Mouse (Mus musculus) forebrain, embryonic 12.5 days (tissue): ENCODE results near the gene Uba52. TPM values are rescaled to one million over a fixed set of nuclear protein-coding genes. Genes with fewer than 3 reads are reported as not detected.

Experiments
- ATAC-seq: fragments of 200-750 bp; cut with Nextera tagmentation; 2 replicates; pipeline ENCODE4 v1.8.0; 2017; ENCODE audit warnings: moderate TSS enrichment; ENCODE audit not compliant: low FRiP score
- H3K27ac ChIP-seq: fragments of 300-500 bp; sonication (generic); 2 replicates; pipeline ENCODE4 v1.5.1; 2016; ENCODE audit warnings: mild to moderate bottlenecking
- H3K27me3 ChIP-seq: fragments of 300-500 bp; sonication (generic); 2 replicates; pipeline ENCODE4 v1.6.1; 2016; ENCODE audit warnings: mild to moderate bottlenecking
- H3K36me3 ChIP-seq: fragments of 300-500 bp; sonication (generic); replicated peaks from 2 replicates; pipeline ENCODE4 v1.6.1; 2016; ENCODE audit warnings: mild to moderate bottlenecking
- H3K4me1 ChIP-seq: fragments of 300-500 bp; sonication (generic); 2 replicates; pipeline ENCODE4 v1.6.1; 2016
- H3K4me2 ChIP-seq: fragments of 300-500 bp; sonication (generic); 2 replicates; pipeline ENCODE4 v1.6.1; 2016; ENCODE audit warnings: mild to moderate bottlenecking, moderate library complexity
- H3K4me3 ChIP-seq: fragments of 300-500 bp; sonication (generic); replicated peaks from 2 replicates; pipeline ENCODE4 v1.5.1; 2016; ENCODE audit warnings: mild to moderate bottlenecking
- H3K9ac ChIP-seq: fragments of 300-500 bp; sonication (generic); 2 replicates; pipeline ENCODE4 v1.6.1; 2016; ENCODE audit warnings: mild to moderate bottlenecking
- H3K9me3 ChIP-seq: fragments of 300-500 bp; sonication (generic); 2 replicates; pipeline ENCODE4 v1.6.1; 2016
- WGBS: fragments of 180-500 bp; shearing (Covaris S2); methylation state at CpG from one replicate; pipeline ENCODE4 v1.1.7; 2016; 5-methylcytosine and 5-hydroxymethylcytosine counted together
- polyA plus RNA-seq: library from polyadenylated mRNA; unstranded; fragments of >200 nt; fragmentation: Nextera tagmentation; extraction: Ambion mirVana; gene quantifications from 2 replicates; pipeline ENCODE4 v1.2.1, GENCODE M21; 2016

Gene Uba52
- polyA plus RNA-seq, result 692 and 734 TPM in 2 replicates

DNA sequence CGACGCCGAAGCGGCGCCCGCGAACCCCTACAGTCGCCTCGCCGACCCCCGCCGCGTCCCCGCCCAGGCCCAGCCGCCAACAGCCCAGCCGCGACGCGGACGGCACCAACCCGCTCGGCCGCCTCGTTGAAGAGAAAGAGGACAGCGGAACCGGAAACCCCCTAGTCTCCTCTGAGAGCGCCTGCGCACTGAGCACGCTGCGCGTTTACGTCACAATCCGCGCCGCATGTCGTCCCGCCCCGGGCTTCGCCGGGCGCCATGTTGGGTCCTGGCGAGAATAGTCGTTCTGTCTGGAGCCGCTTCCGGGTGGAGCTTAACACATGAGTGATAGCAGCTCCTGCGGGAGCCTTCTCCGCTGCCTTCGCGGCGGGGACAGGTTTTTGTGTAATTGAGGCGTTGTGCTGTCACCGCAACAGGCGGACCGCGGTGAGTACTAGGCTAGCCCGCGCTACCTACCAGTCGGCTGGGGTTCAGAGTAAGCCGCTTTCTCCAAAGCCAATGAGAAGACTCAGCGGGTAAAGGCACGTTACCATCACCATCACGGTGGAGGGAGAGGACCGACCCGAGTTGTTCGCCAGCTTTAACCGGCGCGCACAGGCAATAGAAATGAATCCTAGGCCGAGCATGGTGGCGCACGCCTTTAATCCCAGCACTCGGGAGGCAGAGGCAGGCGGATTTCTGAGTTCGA lies at the start of gene Uba52:
Gene Uba52, minus strand, starts transcription at position 574 of the 688 bp plus-strand sequence.
- WGBS, result under 1% methylated on average over 74 of the region's 74 CpGs
- peak; percentile 86 for ATAC-seq
- H3K27me3 ChIP-seq, result no peaks in the 10 kb centered on the region
- H3K36me3 ChIP-seq, result peaks cover 44% of the 10 kb centered on the region
- no peaks in the 10 kb centered on the region for H3K9me3 ChIP-seq
- peaks cover 32% of the 10 kb centered on the region for H3K4me1 ChIP-seq
- peak within 1 kb of the TSS; percentile 98 for H3K9ac ChIP-seq
- H3K4me2 ChIP-seq, result peak within 1 kb of the TSS; percentile 97
- H3K4me3 ChIP-seq, result peak within 1 kb of the TSS; percentile 99
- H3K27ac ChIP-seq, result peak within 1 kb of the TSS; percentile 97

DNA sequence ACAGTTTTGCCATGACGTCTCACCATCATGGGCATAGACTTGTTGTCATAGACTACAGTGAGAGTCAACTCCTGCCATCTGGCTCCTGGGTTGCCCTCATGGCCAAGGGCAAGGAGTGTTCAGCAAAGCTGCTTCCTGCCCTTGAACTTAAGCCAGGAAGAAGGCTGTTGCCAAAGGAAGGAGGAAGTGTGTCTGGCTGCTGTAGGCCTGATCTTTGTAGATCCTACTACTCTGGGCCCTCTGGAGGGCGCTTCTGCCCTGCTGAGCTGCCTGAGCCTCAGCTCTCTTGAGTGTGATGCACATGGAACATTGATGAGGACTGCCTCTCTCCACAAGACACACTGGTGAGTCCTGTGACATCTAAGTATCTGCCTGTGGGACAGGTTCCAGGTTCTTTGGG lies 49.5 kb upstream of the Uba52 start:
- no peak overlapping the region for H3K4me3 ChIP-seq
- ATAC-seq, result no peak
- H3K27me3 ChIP-seq, result no peaks in the 10 kb centered on the region
- no peak overlapping the region for H3K27ac ChIP-seq
- WGBS, result 89% methylated on average over 2 of the region's 2 CpGs
- H3K9me3 ChIP-seq, result no peaks in the 10 kb centered on the region
- no peak overlapping the region for H3K4me2 ChIP-seq
- no peak overlapping the region for H3K9ac ChIP-seq
- no peaks in the 10 kb centered on the region for H3K36me3 ChIP-seq
- H3K4me1 ChIP-seq, result peaks cover 6% of the 10 kb centered on the region; the same call in 1 of the 2 replicates

DNA sequence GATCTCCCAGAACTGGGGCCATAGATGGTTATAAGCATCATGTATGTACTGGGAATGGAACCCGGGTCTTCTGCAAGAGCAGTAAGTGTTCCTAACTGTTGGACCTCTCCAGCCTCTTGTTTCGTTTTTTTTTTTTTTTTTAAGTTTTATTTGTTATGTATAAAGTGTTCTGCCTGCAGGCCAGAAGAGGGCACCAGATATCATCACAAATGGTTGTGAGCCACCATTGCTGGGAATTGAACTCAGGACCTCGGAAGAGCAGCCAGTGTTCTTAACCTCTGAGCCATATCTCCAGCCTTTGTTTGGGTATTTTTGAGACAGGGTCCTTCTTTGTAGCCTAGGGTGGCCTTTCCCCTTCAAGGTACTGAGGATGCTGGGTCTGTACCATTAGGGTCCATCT lies 48.4 kb upstream of the Uba52 start:
- Histone ChIP-seq H3K27me3 (no peaks in the 10 kb centered on the region), H3K4me1 (peaks cover 6% of the 10 kb centered on the region; the same call in 1 of the 2 replicates)

DNA sequence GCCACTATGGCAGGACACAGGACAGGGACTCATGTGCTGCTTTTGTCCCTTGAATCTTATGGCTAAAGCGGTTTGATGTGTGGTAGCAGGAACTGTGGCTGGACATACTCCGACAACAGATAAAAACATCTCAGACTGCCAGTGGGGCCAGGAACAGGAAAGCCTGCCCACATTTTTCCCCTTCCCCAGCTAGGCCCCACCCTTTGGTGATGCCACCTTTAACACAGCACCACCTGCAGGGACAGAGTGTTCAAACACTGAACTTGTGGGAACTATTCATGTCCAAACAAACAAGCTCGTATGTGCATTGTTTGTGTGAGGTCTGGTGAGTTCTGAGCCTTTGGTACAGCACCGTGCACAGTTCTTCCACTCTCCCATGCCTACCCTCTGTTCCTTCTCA lies 47.7 kb upstream of the Uba52 start:
- H3K9me3 ChIP-seq, result no peaks in the 10 kb centered on the region
- H3K36me3 ChIP-seq, result no peaks in the 10 kb centered on the region
- H3K4me3 ChIP-seq, result no peak overlapping the region
- no peak overlapping the region for H3K27ac ChIP-seq
- 73% methylated on average over 4 of the region's 4 CpGs for WGBS
- no peak overlapping the region for H3K9ac ChIP-seq
- H3K27me3 ChIP-seq, result no peaks in the 10 kb centered on the region
- H3K4me1 ChIP-seq, result peaks cover 8% of the 10 kb centered on the region; the same call in 1 of the 2 replicates
- H3K4me2 ChIP-seq, result no peak overlapping the region
- ATAC-seq, result no peak

More for the DNA sequence above, 48.4 kb upstream of the Uba52 start:
- 78% methylated on average over 3 of the region's 3 CpGs for WGBS
- no peak overlapping the region for H3K9ac ChIP-seq
- H3K9me3 ChIP-seq, result no peaks in the 10 kb centered on the region
- no peak for ATAC-seq
- no peak overlapping the region for H3K4me2 ChIP-seq
- H3K36me3 ChIP-seq, result no peaks in the 10 kb centered on the region
- no peak overlapping the region for H3K4me3 ChIP-seq
- no peak overlapping the region for H3K27ac ChIP-seq

DNA sequence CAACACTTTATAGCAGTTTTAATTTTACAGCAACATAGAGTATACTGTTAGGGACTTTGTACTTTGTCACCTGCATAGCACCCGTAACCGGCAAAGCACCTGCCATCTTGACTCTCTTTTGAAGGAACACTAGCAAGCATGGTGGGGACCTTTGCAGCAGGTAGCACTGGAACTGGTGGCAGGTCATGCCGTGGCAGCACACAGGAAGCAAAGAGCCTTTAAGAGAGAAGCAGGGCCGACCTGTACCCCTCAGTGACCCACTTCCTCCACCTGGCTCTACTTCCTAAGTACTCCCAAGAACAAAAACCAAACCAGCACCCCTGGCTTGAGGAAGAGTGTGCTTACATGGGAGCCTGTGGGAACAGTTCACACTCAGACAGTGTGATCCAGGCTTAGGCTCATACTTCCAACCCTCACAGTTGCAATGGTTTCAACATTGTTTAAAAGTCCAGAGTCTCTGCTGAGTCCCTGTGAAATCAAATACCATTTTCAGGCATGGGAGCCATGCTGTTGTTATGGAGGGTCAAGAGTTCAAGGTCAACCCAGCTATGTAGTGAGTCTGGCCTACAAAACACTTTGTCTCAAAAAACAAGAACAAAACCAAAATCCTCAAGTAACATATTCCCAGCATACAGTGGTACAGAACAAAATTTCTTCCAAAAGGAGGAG lies 44.6 kb upstream of the Uba52 start:
- H3K27me3 ChIP-seq, result no peaks in the 10 kb centered on the region

DNA sequence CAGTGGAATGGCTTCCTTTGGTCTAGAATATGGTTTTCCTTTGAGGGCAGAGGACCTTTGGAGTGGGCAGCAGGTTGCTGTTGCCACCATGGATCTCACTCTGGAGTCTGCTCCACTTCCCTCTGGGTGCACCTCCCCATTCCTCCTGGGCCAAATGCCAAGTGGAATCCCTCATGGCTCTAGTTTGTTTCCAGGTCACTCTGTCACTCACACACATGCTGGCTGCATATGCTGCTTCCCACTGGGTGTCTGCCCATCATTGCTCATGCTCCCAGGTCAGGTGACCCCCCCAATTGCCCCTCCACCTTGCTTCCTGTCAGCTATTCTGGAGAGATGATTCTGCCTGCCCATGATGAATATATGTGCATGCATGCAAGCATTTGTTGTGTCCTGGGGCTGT lies 43.1 kb upstream of the Uba52 start:
- no peak overlapping the region for H3K27ac ChIP-seq
- H3K4me3 ChIP-seq, result no peak overlapping the region
- H3K4me1 ChIP-seq, result 0 out of 2 replicates have a peak, but pooled peaks cover 4% of the 10 kb centered on the region
- no peak overlapping the region for H3K4me2 ChIP-seq
- no peak for ATAC-seq
- H3K27me3 ChIP-seq, result no peaks in the 10 kb centered on the region
- no peaks in the 10 kb centered on the region for H3K36me3 ChIP-seq
- no peak overlapping the region for H3K9ac ChIP-seq
- H3K9me3 ChIP-seq, result no peaks in the 10 kb centered on the region

More for the DNA sequence above, 44.6 kb upstream of the Uba52 start:
- no peak for ATAC-seq
- H3K9ac ChIP-seq, result no peak overlapping the region
- H3K4me3 ChIP-seq, result no peak overlapping the region
- H3K4me1 ChIP-seq, result 0 out of 2 replicates have a peak, but pooled peaks cover 6% of the 10 kb centered on the region
- WGBS, result 97% methylated on average over 4 of the region's 4 CpGs
- H3K27ac ChIP-seq, result no peak overlapping the region
- no peak overlapping the region for H3K4me2 ChIP-seq
- no peaks in the 10 kb centered on the region for H3K9me3 ChIP-seq
- H3K36me3 ChIP-seq, result no peaks in the 10 kb centered on the region

DNA sequence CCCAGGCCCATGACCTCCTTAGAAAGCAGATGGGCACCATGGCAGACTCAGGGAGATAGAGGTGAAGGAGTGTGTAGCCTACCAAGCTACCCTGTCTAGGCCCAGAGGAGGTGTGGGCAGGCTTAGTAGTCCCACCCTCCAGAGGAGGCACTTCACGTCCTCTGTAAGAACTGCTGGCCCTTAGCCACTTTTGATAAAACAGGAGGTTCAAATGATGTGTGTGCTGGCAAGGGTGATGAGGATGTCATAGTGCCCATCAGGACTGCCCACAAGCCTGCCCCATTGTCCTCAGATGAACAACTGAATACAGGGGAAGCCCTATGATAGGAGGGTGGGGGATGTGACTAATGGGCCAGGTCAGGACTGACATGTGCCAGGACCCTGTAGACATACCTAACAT lies 42.2 kb upstream of the Uba52 start:
- no peak overlapping the region for H3K4me3 ChIP-seq
- H3K36me3 ChIP-seq, result no peaks in the 10 kb centered on the region
- H3K27me3 ChIP-seq, result no peaks in the 10 kb centered on the region
- no peak overlapping the region for H3K4me2 ChIP-seq
- H3K9me3 ChIP-seq, result no peaks in the 10 kb centered on the region
- no peak overlapping the region for H3K27ac ChIP-seq
- ATAC-seq, result no peak
- 0 out of 2 replicates have a peak, but pooled peaks cover 4% of the 10 kb centered on the region for H3K4me1 ChIP-seq
- WGBS, result 69% methylated on average over 1 of the region's 1 CpGs
- H3K9ac ChIP-seq, result no peak overlapping the region

DNA sequence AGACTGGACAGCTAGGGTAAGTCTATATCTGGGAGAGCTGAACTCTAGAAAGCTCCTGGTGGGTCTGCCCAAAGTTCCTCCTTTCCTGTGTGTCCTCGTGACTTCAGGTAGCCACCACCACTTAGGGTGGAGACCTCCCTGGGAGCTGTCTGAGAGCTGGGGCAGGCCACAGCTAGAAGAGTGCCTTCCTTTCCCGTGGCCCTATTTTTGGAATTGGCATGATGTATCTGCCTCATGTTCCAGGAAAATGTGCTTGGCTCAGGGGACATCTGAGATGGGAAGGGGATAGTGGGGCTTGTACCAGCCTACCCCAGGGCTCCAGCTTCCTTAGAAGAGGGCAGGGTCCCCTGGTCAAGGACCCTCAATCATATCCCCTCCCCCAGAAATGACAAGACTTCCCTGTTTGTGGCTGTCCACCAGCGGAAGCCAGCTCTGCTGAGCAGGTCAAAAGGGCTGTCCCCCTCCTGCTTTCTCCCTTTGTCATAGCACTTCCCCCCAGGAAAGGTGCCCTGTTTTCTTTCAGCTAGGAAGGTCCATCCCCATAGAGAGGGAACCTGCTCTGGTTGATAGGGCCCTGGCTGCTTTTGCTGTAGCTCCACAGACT lies 41.1 kb upstream of the Uba52 start:
- Histone ChIP-seq H3K9ac (no peak overlapping the region), H3K4me2 (no peak overlapping the region), H3K4me1 (0 out of 2 replicates have a peak, but pooled peaks cover 4% of the 10 kb centered on the region), H3K36me3 (no peaks in the 10 kb centered on the region), H3K4me3 (no peak overlapping the region), H3K27ac (no peak overlapping the region), H3K27me3 (no peaks in the 10 kb centered on the region), H3K9me3 (no peaks in the 10 kb centered on the region)
- WGBS, result 87% methylated on average over 3 of the region's 3 CpGs
- no peak for ATAC-seq

DNA sequence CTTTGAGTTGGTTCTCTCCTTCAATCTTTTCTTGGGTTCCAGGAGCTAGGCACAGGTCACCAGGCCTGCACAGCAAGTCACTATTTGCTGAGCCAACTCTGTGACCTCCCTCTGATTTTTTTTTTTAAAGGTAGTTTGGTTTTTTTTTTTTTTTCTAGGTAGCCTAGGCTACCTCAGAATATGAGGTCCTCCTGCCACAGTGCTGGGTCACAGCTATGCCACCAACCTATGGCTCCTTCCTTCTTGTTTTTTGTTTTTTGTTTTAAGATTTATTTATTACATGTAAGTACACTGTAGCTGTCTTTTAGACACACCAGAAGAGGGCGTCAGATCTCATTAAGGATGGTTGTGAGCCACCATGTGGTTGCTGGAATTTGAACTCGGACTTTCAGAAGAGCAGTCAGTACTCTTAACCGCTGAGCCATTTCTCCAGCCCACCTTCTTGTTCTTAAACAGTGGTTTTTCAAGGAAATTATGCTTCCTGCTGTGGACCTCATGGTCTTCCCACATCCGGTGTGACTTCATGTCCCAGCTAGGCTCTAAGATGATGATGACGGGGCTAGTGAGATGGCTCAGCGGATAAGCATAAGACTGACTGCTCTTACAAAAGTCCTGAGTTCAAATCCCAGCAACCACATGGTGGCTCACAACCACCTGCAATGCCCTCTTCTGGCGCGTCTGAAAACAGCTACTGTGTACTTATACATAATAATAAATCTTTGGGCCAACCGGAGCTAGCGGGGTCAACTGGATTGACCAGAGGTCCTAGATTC lies 39.0 kb upstream of the Uba52 start:
- ATAC-seq, result no peak

DNA sequence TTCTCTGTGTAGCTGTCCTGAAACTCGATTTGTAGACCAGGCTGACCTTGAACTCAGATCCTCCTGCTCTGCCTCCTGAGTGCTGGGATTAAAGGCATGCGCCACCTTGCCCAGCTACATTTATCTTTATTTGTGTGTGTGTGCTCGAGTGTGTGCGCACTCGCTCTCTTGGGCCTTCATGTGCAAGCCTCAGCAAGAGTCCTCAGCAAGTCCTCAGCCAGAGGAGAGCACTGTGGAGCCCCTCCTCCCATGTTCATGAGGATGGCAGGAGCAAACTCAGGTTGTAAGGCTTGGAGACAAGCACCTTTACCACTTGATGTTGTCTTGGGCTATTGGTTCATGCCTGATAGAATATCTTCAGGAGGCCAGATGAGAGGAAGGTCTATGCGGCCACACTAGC lies 37.2 kb upstream of the Uba52 start:
- H3K9ac ChIP-seq, result no peak overlapping the region
- no peak overlapping the region for H3K4me2 ChIP-seq
- H3K9me3 ChIP-seq, result no peaks in the 10 kb centered on the region
- peaks cover 12% of the 10 kb centered on the region for H3K4me1 ChIP-seq
- no peaks in the 10 kb centered on the region for H3K27me3 ChIP-seq
- ATAC-seq, result no peak
- H3K27ac ChIP-seq, result no peak overlapping the region
- no peaks in the 10 kb centered on the region for H3K36me3 ChIP-seq
- no peak overlapping the region for H3K4me3 ChIP-seq
- 94% methylated on average over 6 of the region's 6 CpGs for WGBS

More for the DNA sequence above, 39.0 kb upstream of the Uba52 start:
- Histone ChIP-seq H3K27ac (no peak overlapping the region), H3K36me3 (no peaks in the 10 kb centered on the region), H3K9ac (no peak overlapping the region), H3K4me3 (no peak overlapping the region), H3K9me3 (no peaks in the 10 kb centered on the region), H3K27me3 (no peaks in the 10 kb centered on the region), H3K4me2 (no peak overlapping the region), H3K4me1 (0 out of 2 replicates have a peak, but pooled peaks cover 4% of the 10 kb centered on the region)
- 94% methylated on average over 10 of the region's 10 CpGs for WGBS

DNA sequence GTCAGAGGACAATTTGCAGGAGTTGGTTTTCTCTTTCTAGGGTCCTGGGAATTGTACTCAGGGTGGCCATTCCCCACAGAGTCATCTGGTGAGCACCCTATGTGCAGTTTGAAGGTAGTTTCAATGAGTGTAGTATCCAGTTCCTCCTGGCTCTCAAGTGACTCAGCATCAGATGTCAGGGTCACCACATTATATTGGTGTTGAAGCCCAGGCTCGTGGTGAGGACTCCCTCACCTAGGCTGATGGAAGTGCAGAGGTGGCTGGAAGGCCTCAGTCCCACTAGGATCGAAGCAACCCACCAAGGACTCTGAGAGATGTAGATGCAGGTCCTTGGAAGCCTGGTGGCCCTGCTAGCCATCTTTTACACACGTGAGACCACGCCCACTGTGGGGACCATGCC lies 35.8 kb upstream of the Uba52 start:
- no peak overlapping the region for H3K4me3 ChIP-seq
- peaks cover 17% of the 10 kb centered on the region for H3K4me1 ChIP-seq
- ATAC-seq, result no peak
- no peaks in the 10 kb centered on the region for H3K9me3 ChIP-seq
- no peak overlapping the region for H3K9ac ChIP-seq
- no peak overlapping the region for H3K27ac ChIP-seq
- H3K27me3 ChIP-seq, result no peaks in the 10 kb centered on the region
- WGBS, result 89% methylated on average over 4 of the region's 4 CpGs
- H3K36me3 ChIP-seq, result no peaks in the 10 kb centered on the region
- no peak overlapping the region for H3K4me2 ChIP-seq

DNA sequence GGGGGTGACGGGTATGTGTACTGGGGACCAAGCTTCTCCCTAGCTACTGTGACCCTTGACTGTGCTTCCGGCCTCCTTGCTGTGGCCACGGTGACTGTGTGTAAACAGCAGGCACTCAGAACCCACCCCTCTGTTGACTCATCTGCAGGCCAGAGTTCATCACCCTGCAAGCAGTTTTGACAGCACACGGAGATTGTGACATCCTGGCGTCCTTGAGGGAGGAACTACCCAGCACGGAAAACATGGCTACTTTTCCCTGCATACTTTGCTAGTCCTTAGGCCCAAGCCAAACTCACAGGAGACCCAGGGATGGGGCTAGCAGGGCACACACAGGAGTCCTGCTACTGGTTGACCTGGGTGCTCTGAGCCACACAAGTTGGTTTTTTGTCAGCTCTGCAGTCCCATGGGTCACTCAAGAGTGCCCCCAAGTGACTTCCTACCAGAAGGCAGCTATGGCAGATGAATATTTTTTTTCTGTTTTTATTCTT lies 33.6 kb upstream of the Uba52 start:
- Histone ChIP-seq H3K9ac (no peak overlapping the region), H3K4me1 (peaks cover 33% of the 10 kb centered on the region), H3K4me3 (no peak overlapping the region), H3K9me3 (no peaks in the 10 kb centered on the region), H3K36me3 (no peaks in the 10 kb centered on the region), H3K4me2 (no peak overlapping the region), H3K27me3 (no peaks in the 10 kb centered on the region), H3K27ac (no peak overlapping the region)
- no peak for ATAC-seq
- 81% methylated on average over 6 of the region's 6 CpGs for WGBS
